Comparison of ENCODE assay signal across 14 mouse cellular contexts in genomic region chr3:102743781-102744471, GRCm38 (mm10). TPM values are rescaled to one million over a fixed set of nuclear protein-coding genes. Genes with fewer than 3 reads are reported as not detected.
DNase-seq lines count a peak whose midpoint lies in the region; ATAC-seq and TF ChIP-seq lines count a peak whose summit lies in the region.
"Had no signal": no experiment of that assay in that cellular context is flagged by ENCODE, and none has a peak within 500 bp of the region (broad histone marks: within the 10 kb centered on the region; RNA-seq: fewer than 3 reads in every experiment).

No protein-coding gene starts in this region.

- no peak for ATAC-seq in heart, embryonic 13.5 days (ENCODE audit: extremely low read depth, insufficient number of reproducible peaks, low FRiP score, low TSS enrichment)
- 0 out of 2 replicates have a peak, but pooled peaks have one; percentile 36 for ATAC-seq in lung, embryonic 14.5 days (ENCODE audit: insufficient read depth)
- no peak for ATAC-seq in embryonic facial prominence, embryonic 14.5 days (ENCODE audit: low read depth)
- no peak for ATAC-seq in stomach, embryonic 14.5 days (ENCODE audit: insufficient number of reproducible peaks, insufficient read depth, low FRiP score, low read depth)

- H3K36me3 ChIP-seq in heart, embryonic 13.5 days, result peaks cover 5% of the 10 kb centered on the region; the same call in 1 of the 2 replicates
- no peaks in the 10 kb centered on the region for H3K36me3 ChIP-seq in lung, embryonic 14.5 days (ENCODE audit: insufficient read depth)
- no peaks in the 10 kb centered on the region for H3K36me3 ChIP-seq in embryonic facial prominence, embryonic 14.5 days (ENCODE audit: control insufficient read depth, insufficient read depth, low read length)
- no peaks in the 10 kb centered on the region for H3K36me3 ChIP-seq in stomach, embryonic 14.5 days (ENCODE audit: control insufficient read depth, insufficient read depth, low read length)
- H3K36me3 ChIP-seq: liver, embryonic 15.5 days had no signal

- 85% methylated on average over 9 of the region's 9 CpGs for WGBS in heart, embryonic 13.5 days
- WGBS in lung, embryonic 14.5 days, result 76% methylated on average over 9 of the region's 9 CpGs
- 71% methylated on average over 9 of the region's 9 CpGs for WGBS in embryonic facial prominence, embryonic 14.5 days
- 80% methylated on average over 9 of the region's 9 CpGs for WGBS in stomach, embryonic 14.5 days

- no peak overlapping the region for H3K4me2 ChIP-seq in heart, embryonic 13.5 days
- H3K4me2 ChIP-seq in lung, embryonic 14.5 days, result no peak overlapping the region
- H3K4me2 ChIP-seq in embryonic facial prominence, embryonic 14.5 days (ENCODE audit: low read depth, low read length), result no peak overlapping the region
- no peak overlapping the region for H3K4me2 ChIP-seq in stomach, embryonic 14.5 days (replicated peaks; ENCODE audit: low read depth, low read length)
- H3K4me2 ChIP-seq: liver, embryonic 15.5 days had no signal

- no peaks in the 10 kb centered on the region for H3K27me3 ChIP-seq in heart, embryonic 13.5 days (replicated peaks)
- no peaks in the 10 kb centered on the region for H3K27me3 ChIP-seq in lung, embryonic 14.5 days (ENCODE audit: insufficient read depth, low read length)
- H3K27me3 ChIP-seq in embryonic facial prominence, embryonic 14.5 days (replicated peaks; ENCODE audit: control insufficient read depth, insufficient read depth, low read length), result no peaks in the 10 kb centered on the region
- H3K27me3 ChIP-seq in stomach, embryonic 14.5 days (ENCODE audit: control insufficient read depth, insufficient read depth, low read length), result no peaks in the 10 kb centered on the region
- H3K27me3 ChIP-seq: liver, embryonic 15.5 days; Patski had no signal

- no peak overlapping the region for H3K4me3 ChIP-seq in heart, embryonic 13.5 days
- no peak overlapping the region for H3K4me3 ChIP-seq in lung, embryonic 14.5 days (ENCODE audit: low read depth, low read length)
- no peak overlapping the region for H3K4me3 ChIP-seq in embryonic facial prominence, embryonic 14.5 days (ENCODE audit: low read depth, low read length)
- H3K4me3 ChIP-seq in stomach, embryonic 14.5 days (ENCODE audit: low read depth, low read length), result no peak overlapping the region
- H3K4me3 ChIP-seq: liver, embryonic 15.5 days had no signal

- H3K27ac ChIP-seq in heart, embryonic 13.5 days (replicated peaks), result 0 out of 2 replicates have a peak overlapping the region, but pooled peaks have one; percentile 41
- peak overlapping the region; percentile 63 for H3K27ac ChIP-seq in lung, embryonic 14.5 days (ENCODE audit: low read depth)
- H3K27ac ChIP-seq in embryonic facial prominence, embryonic 14.5 days (replicated peaks; ENCODE audit: low read depth, low read length), result 0 out of 2 replicates have a peak overlapping the region, but pooled peaks have one; percentile 17
- peak overlapping the region; percentile 45; the same call in 1 of the 2 replicates for H3K27ac ChIP-seq in stomach, embryonic 14.5 days (ENCODE audit: low read length)
- H3K27ac ChIP-seq: kidney, postnatal 0 days; liver, embryonic 15.5 days had no signal

- DNase-seq in heart, postnatal 25 days (ENCODE audit: low spot score), result no peak
- DNase-seq in lung, embryonic 14.5 days, result no peak
- DNase-seq in lung, postnatal 25 days (ENCODE audit: low spot score), result no peak
- no peak for DNase-seq in embryonic facial prominence, embryonic 14.5 days (ENCODE audit: low spot score)
- DNase-seq in right cerebral cortex, postnatal 4 days, result no peak
- DNase-seq: adrenal gland, adult 2 months; spleen, adult 18-20 months; thymus, adult 2 months had no signal

- no peak for TF ChIP-seq CTCF in lung, embryonic 14.5 days (IDR thresholded peaks at IDR 0.05; ENCODE audit: low read depth)

- intact Hi-C loops in heart, postnatal 25 days (cut with DNase I), result no loop called here

- no peak overlapping the region for H3K9ac ChIP-seq in heart, embryonic 13.5 days
- no peak overlapping the region for H3K9ac ChIP-seq in lung, embryonic 14.5 days
- no peak overlapping the region for H3K9ac ChIP-seq in embryonic facial prominence, embryonic 14.5 days (ENCODE audit: low read depth, low read length)
- H3K9ac ChIP-seq in stomach, embryonic 14.5 days (replicated peaks; ENCODE audit: low read depth, low read length), result no peak overlapping the region
- H3K9ac ChIP-seq: liver, embryonic 15.5 days had no signal

- H3K4me1 ChIP-seq in heart, embryonic 13.5 days, result peaks cover 53% of the 10 kb centered on the region
- peaks cover 9% of the 10 kb centered on the region; the same call in 1 of the 2 replicates for H3K4me1 ChIP-seq in lung, embryonic 14.5 days (ENCODE audit: insufficient read depth)
- H3K4me1 ChIP-seq in embryonic facial prominence, embryonic 14.5 days (ENCODE audit: control insufficient read depth, insufficient read depth, low read length), result peaks cover 10% of the 10 kb centered on the region; the same call in 1 of the 2 replicates
- H3K4me1 ChIP-seq in stomach, embryonic 14.5 days (ENCODE audit: control insufficient read depth, insufficient read depth, low read length), result peaks cover 10% of the 10 kb centered on the region; the same call in 1 of the 2 replicates

- no peaks in the 10 kb centered on the region for H3K9me3 ChIP-seq in heart, embryonic 13.5 days
- no peaks in the 10 kb centered on the region for H3K9me3 ChIP-seq in lung, embryonic 14.5 days (ENCODE audit: low read depth, low read length)
- H3K9me3 ChIP-seq in embryonic facial prominence, embryonic 14.5 days (ENCODE audit: control insufficient read depth, low read length), result no peaks in the 10 kb centered on the region
- no peaks in the 10 kb centered on the region for H3K9me3 ChIP-seq in stomach, embryonic 14.5 days (ENCODE audit: control insufficient read depth, low read depth, low read length)
- H3K9me3 ChIP-seq: liver, embryonic 15.5 days had no signal

RNA-seq across cellular contexts. Expression of gene Tspan2, which starts 9.6 kb away (rescaled TPM):
- polyA plus RNA-seq in heart, embryonic 13.5 days (2015; fragmentation: Nextera tagmentation; extraction: Ambion mirVana), result 24.8 and 25.0 TPM in 2 replicates
- 10 to 100 TPM; 12.7 to 15.0 TPM for total RNA-seq in heart, postnatal 25 days (2021)
- 14.5 and 16.2 TPM in 2 replicates for polyA plus RNA-seq in lung, embryonic 14.5 days (2014; fragmentation: Nextera tagmentation; extraction: Ambion mirVana)
- polyA plus RNA-seq in embryonic facial prominence, embryonic 14.5 days (2014; fragmentation: Nextera tagmentation; extraction: Ambion mirVana), result 8.4 and 10.1 TPM in 2 replicates
- 25.8 and 26.9 TPM in 2 replicates for polyA plus RNA-seq in stomach, embryonic 14.5 days (2014; fragmentation: Nextera tagmentation; extraction: Ambion mirVana)

RNA-seq across cellular contexts. Expression of gene Tshb, which starts 38.6 kb away (rescaled TPM):
- polyA plus RNA-seq in heart, embryonic 13.5 days (2015; fragmentation: Nextera tagmentation; extraction: Ambion mirVana), result 0.12 TPM in 1 of 2 replicates, not detected in the other
- total RNA-seq in heart, postnatal 25 days (2021), result not detected
- 0.15 and 0.58 TPM in 2 replicates for polyA plus RNA-seq in lung, embryonic 14.5 days (2014; fragmentation: Nextera tagmentation; extraction: Ambion mirVana)
- 1.9 and 4.3 TPM in 2 replicates for polyA plus RNA-seq in embryonic facial prominence, embryonic 14.5 days (2014; fragmentation: Nextera tagmentation; extraction: Ambion mirVana)
- polyA plus RNA-seq in stomach, embryonic 14.5 days (2014; fragmentation: Nextera tagmentation; extraction: Ambion mirVana), result 0.25 and 0.62 TPM in 2 replicates
- total RNA-seq: adrenal gland, adult 2 months; hematopoietic stem cell, adult 5-6 weeks had no signal
- polyA plus RNA-seq: adrenal gland, adult 2 months; liver, embryonic 15.5 days; Patski; thymus, adult 2 months had no signal
